Mouse (Mus musculus) stomach, postnatal 0 days (tissue): ENCODE measurements around the gene Pimreg.

Source experiments
- CTCF ChIP-seq: IDR thresholded peaks from 2 replicates; pipeline ENCODE4 v1.5.1; 2016; ENCODE audit warnings: antibody characterized with exemption, low read depth, mild to moderate bottlenecking, moderate library complexity
- EP300 ChIP-seq: optimal IDR thresholded peaks from 2 replicates; pipeline ENCODE3; 2016; ENCODE audit warnings: antibody characterized with exemption

- TF ChIP-seq CTCF = peak; percentile 78
- no peak for TF ChIP-seq EP300
Observed at GRCm38 (mm10) chr11:72066330-72066729, 24.5 kb downstream of the Pimreg start.
